Mouse (Mus musculus): ENCODE results near the gene Ubn2. TPM values are rescaled to one million over a fixed set of nuclear protein-coding genes. Genes with fewer than 3 reads are reported as not detected.
"Not testable (repeated sequence)": the region's sequence is repeated elsewhere in the genome, so short reads cannot be mapped to it uniquely, and the experiment has no call there.

The Ubn2 gene
- total RNA-seq, 1 experiment from 2014 or later = 28.8 TPM

- peak; percentile 76 for ATAC-seq (replicated peaks; ENCODE audit: low read depth, poor library complexity, severe bottlenecking)
Measured at GRCm38 (mm10) chr6:38533428-38534405, 100.0 kb downstream of the Ubn2 start, which contains the start of gene Fmc1. Fmc1 (plus strand) TSS chr6:38533502.

GRCm38 (mm10) chr6:38534640-38535365, 101.1 kb downstream of the Ubn2 start:
- peak; percentile 63 for ATAC-seq (replicated peaks; ENCODE audit: low read depth, poor library complexity, severe bottlenecking)

- ATAC-seq (replicated peaks; ENCODE audit: low read depth, poor library complexity, severe bottlenecking) = no peak
Measured at GRCm38 (mm10) chr6:38535366-38535690, 101.6 kb downstream of the Ubn2 start.

- ATAC-seq (replicated peaks; ENCODE audit: low read depth, poor library complexity, severe bottlenecking) = no peak
Measured at GRCm38 (mm10) chr6:38535788-38536187, 102.0 kb downstream of the Ubn2 start.

GRCm38 (mm10) chr6:38544141-38544540, 110.4 kb downstream of the Ubn2 start:
- not testable (repeated sequence) for ATAC-seq (replicated peaks; ENCODE audit: low read depth, poor library complexity, severe bottlenecking)

- ATAC-seq (replicated peaks; ENCODE audit: low read depth, poor library complexity, severe bottlenecking) = not testable (repeated sequence)
Measured at GRCm38 (mm10) chr6:38547005-38547404, 113.3 kb downstream of the Ubn2 start.

- no peak for ATAC-seq (replicated peaks; ENCODE audit: low read depth, poor library complexity, severe bottlenecking)
Measured at GRCm38 (mm10) chr6:38547707-38548106, 114.0 kb downstream of the Ubn2 start.

- ATAC-seq (replicated peaks; ENCODE audit: low read depth, poor library complexity, severe bottlenecking) = not testable (repeated sequence)
Measured at GRCm38 (mm10) chr6:38548595-38548994, 114.8 kb downstream of the Ubn2 start.

GRCm38 (mm10) chr6:38549840-38550239, 116.1 kb downstream of the Ubn2 start:
- ATAC-seq (replicated peaks; ENCODE audit: low read depth, poor library complexity, severe bottlenecking) = not testable (repeated sequence)

- ATAC-seq (replicated peaks; ENCODE audit: low read depth, poor library complexity, severe bottlenecking) = peak; percentile 54
Measured at GRCm38 (mm10) chr6:38550250-38551061, 116.7 kb downstream of the Ubn2 start.

- ATAC-seq (replicated peaks; ENCODE audit: low read depth, poor library complexity, severe bottlenecking) = peak; percentile 78
Measured at GRCm38 (mm10) chr6:38551062-38551988, 117.6 kb downstream of the Ubn2 start, which contains the start of gene Luc7l2. Luc7l2 (plus strand) TSS chr6:38551334.

- ATAC-seq (replicated peaks; ENCODE audit: low read depth, poor library complexity, severe bottlenecking) = peak; percentile 82
Measured at GRCm38 (mm10) chr6:38551989-38552635, 118.4 kb downstream of the Ubn2 start.

GRCm38 (mm10) chr6:38552636-38553000, 118.9 kb downstream of the Ubn2 start:
- no peak for ATAC-seq (replicated peaks; ENCODE audit: low read depth, poor library complexity, severe bottlenecking)

Other genes starting within 250 kb of the Ubn2 start
- gene D630045J12Rik, start 179.9 kb upstream of the Ubn2 start, total RNA-seq (2017) = 1.2 and 2.2 TPM in 2 replicates
- 5.6 and 7.0 TPM in 2 replicates for gene Zc3hav1l, start 134.7 kb upstream of the Ubn2 start, total RNA-seq (2017)
- 56.1 and 59.7 TPM in 2 replicates for gene Zc3hav1, start 79.3 kb upstream of the Ubn2 start, total RNA-seq (2017)
- 2.1 and 3.2 TPM in 2 replicates for gene Ttc26, start 52.5 kb upstream of the Ubn2 start, total RNA-seq (2017)
- 11.7 and 47.1 TPM in 2 replicates for gene Fmc1, start 99.6 kb downstream of the Ubn2 start, total RNA-seq (2017)
- 284 and 303 TPM in 2 replicates for gene Luc7l2, start 117.4 kb downstream of the Ubn2 start, total RNA-seq (2017)
- not detected in 2 replicates for gene Klrg2, start 203.3 kb downstream of the Ubn2 start, total RNA-seq (2017)
- gene Clec2l, start 229.1 kb downstream of the Ubn2 start, total RNA-seq (2017) = not detected in 2 replicates